Mouse (Mus musculus): ENCODE measurements around the gene Gjd3. TPM values are rescaled to one million over a fixed set of nuclear protein-coding genes. Genes with fewer than 3 reads are reported as not detected.

The Gjd3 gene
- total and polyA plus RNA-seq, 2 experiments from 2014 or later: 4.5 to 5.1 TPM

GRCm38 (mm10) chr11:98953835-98954320, 28.9 kb downstream of the Gjd3 start:
- no peak for ATAC-seq (ENCODE audit: low FRiP score)

GRCm38 (mm10) chr11:98953361-98953760, 29.5 kb downstream of the Gjd3 start:
- Histone ChIP-seq H3K27ac (ENCODE audit: low read depth, low read length) (no peak overlapping the region), H3K27me3 (ENCODE audit: insufficient read depth, low read length) (no peaks in the 10 kb centered on the region), H3K4me3 (ENCODE audit: low read depth, low read length) (no peak overlapping the region), H3K9me3 (ENCODE audit: low read length) (no peaks in the 10 kb centered on the region), H3K4me2 (ENCODE audit: low read depth, low read length, poor library complexity, severe bottlenecking) (no peak overlapping the region), H3K4me1 (ENCODE audit: insufficient read depth, low read length) (peaks cover 11% of the 10 kb centered on the region; the same call in 1 of the 2 replicates), H3K9ac (replicated peaks; ENCODE audit: low read length, poor library complexity, severe bottlenecking) (no peak overlapping the region), H3K36me3 (ENCODE audit: insufficient read depth, low read length) (no peaks in the 10 kb centered on the region)
- ATAC-seq (ENCODE audit: low FRiP score) (no peak), DNase-seq (ENCODE audit: low spot score) (no peak)
- WGBS: 15% methylated on average over 2 of the region's 2 CpGs
- TF ChIP-seq CTCF (IDR thresholded peaks at IDR 0.05): no peak

More at GRCm38 (mm10) chr11:98953835-98954320, 28.9 kb downstream of the Gjd3 start:
- H3K9ac ChIP-seq (replicated peaks; ENCODE audit: low read length, poor library complexity, severe bottlenecking): 0 out of 2 replicates have a peak overlapping the region, but pooled peaks have one; percentile 3
- H3K36me3 ChIP-seq (ENCODE audit: insufficient read depth, low read length): no peaks in the 10 kb centered on the region
- no peak overlapping the region for H3K4me3 ChIP-seq (ENCODE audit: low read depth, low read length)
- 41% methylated on average over 13 of the region's 13 CpGs for WGBS
- no peak for TF ChIP-seq CTCF (IDR thresholded peaks at IDR 0.05)
- no peaks in the 10 kb centered on the region for H3K9me3 ChIP-seq (ENCODE audit: low read length)
- no peak for DNase-seq (ENCODE audit: low spot score)
- peak overlapping the region; percentile 28; the same call in 1 of the 2 replicates for H3K4me2 ChIP-seq (ENCODE audit: low read depth, low read length, poor library complexity, severe bottlenecking)
- peaks cover 11% of the 10 kb centered on the region; the same call in 1 of the 2 replicates for H3K4me1 ChIP-seq (ENCODE audit: insufficient read depth, low read length)
- H3K27me3 ChIP-seq (ENCODE audit: insufficient read depth, low read length): no peaks in the 10 kb centered on the region
- no peak overlapping the region for H3K27ac ChIP-seq (ENCODE audit: low read depth, low read length)

DNA sequence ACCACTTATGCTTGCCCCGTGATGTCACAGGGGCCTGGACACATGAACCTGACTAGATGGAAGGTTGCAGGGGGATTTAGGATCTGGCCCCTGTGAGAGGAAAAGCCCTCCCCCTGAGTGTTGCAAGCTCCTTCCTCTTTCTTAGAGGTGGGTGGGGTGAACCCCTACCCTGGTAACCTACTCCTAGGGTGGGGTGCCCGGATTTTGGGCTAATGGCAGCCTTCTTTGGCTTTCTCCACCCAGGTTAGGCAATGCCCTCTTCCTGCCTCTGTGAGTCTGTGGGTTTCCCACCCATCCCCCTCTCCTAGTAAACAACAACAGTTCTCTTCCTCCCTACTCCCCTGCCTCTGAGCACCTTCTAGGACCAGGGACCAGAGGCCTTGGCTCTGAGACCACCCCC, 30.1 kb downstream of the Gjd3 start:
- H3K27ac ChIP-seq (ENCODE audit: low read depth, low read length): no peak overlapping the region
- ATAC-seq (ENCODE audit: low FRiP score) (no peak), DNase-seq (ENCODE audit: low spot score) (no peak)
- H3K4me3 ChIP-seq (ENCODE audit: low read depth, low read length): no peak overlapping the region
- no peaks in the 10 kb centered on the region for H3K36me3 ChIP-seq (ENCODE audit: insufficient read depth, low read length)
- H3K4me1 ChIP-seq (ENCODE audit: insufficient read depth, low read length): peaks cover 11% of the 10 kb centered on the region; the same call in 1 of the 2 replicates
- H3K4me2 ChIP-seq (ENCODE audit: low read depth, low read length, poor library complexity, severe bottlenecking): no peak overlapping the region
- TF ChIP-seq CTCF (IDR thresholded peaks at IDR 0.05): no peak
- no peaks in the 10 kb centered on the region for H3K9me3 ChIP-seq (ENCODE audit: low read length)
- no peak overlapping the region for H3K9ac ChIP-seq (replicated peaks; ENCODE audit: low read length, poor library complexity, severe bottlenecking)
- no peaks in the 10 kb centered on the region for H3K27me3 ChIP-seq (ENCODE audit: insufficient read depth, low read length)
- WGBS: 75% methylated on average over 2 of the region's 2 CpGs

DNA sequence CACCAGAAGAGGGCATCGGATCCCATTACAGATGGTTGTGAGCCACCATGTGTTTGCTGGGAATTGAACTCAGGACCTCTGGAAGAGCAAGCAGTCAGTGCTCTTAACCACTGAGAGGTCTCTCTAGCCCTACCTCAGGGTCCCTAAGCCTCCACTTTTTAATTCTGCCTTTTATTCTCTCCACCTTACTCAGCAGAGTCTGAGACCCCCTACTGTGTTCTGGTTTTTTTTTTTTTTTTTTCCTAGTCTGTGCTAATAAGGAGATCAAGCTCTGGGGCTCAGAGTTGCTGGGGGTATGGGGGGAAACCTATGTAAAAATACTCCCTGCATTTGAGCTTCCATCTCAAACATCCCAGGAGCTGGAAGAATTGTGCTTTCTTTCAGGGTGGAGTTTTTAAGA, 30.7 kb downstream of the Gjd3 start:
- H3K9me3 ChIP-seq (ENCODE audit: low read length): no peaks in the 10 kb centered on the region
- DNase-seq (ENCODE audit: low spot score) (no peak), ATAC-seq (ENCODE audit: low FRiP score) (no peak)
- no peak overlapping the region for H3K4me2 ChIP-seq (ENCODE audit: low read depth, low read length, poor library complexity, severe bottlenecking)
- no peak overlapping the region for H3K27ac ChIP-seq (ENCODE audit: low read depth, low read length)
- peaks cover 11% of the 10 kb centered on the region; the same call in 1 of the 2 replicates for H3K4me1 ChIP-seq (ENCODE audit: insufficient read depth, low read length)
- H3K36me3 ChIP-seq (ENCODE audit: insufficient read depth, low read length): no peaks in the 10 kb centered on the region
- no peaks in the 10 kb centered on the region for H3K27me3 ChIP-seq (ENCODE audit: insufficient read depth, low read length)
- H3K4me3 ChIP-seq (ENCODE audit: low read depth, low read length): no peak overlapping the region
- no peak overlapping the region for H3K9ac ChIP-seq (replicated peaks; ENCODE audit: low read length, poor library complexity, severe bottlenecking)
- TF ChIP-seq CTCF (IDR thresholded peaks at IDR 0.05): no peak
- WGBS: 80% methylated on average over 1 of the region's 1 CpGs

DNA sequence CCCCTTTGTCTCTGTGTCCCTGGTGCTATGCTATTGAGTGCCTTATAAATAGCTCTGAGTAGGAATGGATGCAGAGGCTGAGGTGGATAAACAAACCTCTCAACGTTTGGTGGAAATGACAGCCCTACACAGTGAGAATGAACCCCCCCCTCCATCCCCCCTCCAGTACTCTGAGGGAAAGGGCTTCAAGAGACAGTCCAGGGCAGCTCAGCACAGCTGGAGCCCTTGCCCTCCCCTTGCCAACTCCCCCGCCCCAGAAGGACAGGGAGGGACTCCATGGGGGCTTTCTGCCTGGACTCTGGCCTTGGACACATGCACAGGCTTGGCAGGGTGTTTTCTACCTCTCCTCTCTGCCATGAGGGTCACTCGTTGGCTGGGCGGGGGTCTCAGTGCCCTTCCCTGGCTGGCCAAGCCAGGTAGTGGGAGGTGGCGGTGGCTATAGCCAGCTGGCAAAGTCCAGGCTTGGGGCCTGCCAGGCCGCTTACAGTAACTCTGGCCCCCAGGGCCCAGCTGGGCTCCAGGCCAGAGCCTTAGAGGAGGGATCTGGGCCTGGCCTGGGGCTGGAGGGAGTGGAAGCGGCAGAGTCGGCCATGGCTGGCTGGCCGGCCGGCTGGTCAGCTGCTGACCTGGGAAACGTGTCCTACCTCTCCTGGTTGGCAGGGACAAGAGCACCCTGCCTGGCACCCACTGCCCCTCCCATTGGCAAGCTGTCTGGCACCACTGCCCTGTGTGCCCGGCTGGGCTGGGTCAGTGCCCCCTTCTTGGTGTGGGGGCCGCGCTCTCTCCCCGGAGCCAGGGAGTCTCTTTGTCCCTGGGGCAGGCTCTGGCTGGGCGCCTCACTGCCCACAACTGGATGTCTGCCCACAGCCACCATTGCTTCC, 31.6 kb downstream of the Gjd3 start:
- H3K9ac ChIP-seq (replicated peaks; ENCODE audit: low read length, poor library complexity, severe bottlenecking): no peak overlapping the region
- DNase-seq (ENCODE audit: low spot score): peak; percentile 93
- peak; percentile 76 for ATAC-seq (ENCODE audit: low FRiP score)

GRCm38 (mm10) chr11:98950484-98950883, 32.3 kb downstream of the Gjd3 start:
- Histone ChIP-seq H3K9ac (replicated peaks; ENCODE audit: low read length, poor library complexity, severe bottlenecking) (no peak overlapping the region), H3K27me3 (ENCODE audit: insufficient read depth, low read length) (no peaks in the 10 kb centered on the region), H3K9me3 (ENCODE audit: low read length) (no peaks in the 10 kb centered on the region), H3K27ac (ENCODE audit: low read depth, low read length) (no peak overlapping the region), H3K4me2 (ENCODE audit: low read depth, low read length, poor library complexity, severe bottlenecking) (no peak overlapping the region), H3K4me1 (ENCODE audit: insufficient read depth, low read length) (peaks cover 11% of the 10 kb centered on the region; the same call in 1 of the 2 replicates), H3K4me3 (ENCODE audit: low read depth, low read length) (no peak overlapping the region), H3K36me3 (ENCODE audit: insufficient read depth, low read length) (no peaks in the 10 kb centered on the region)
- 88% methylated on average over 9 of the region's 9 CpGs for WGBS
- DNase-seq (ENCODE audit: low spot score): no peak
- no peak for TF ChIP-seq CTCF (IDR thresholded peaks at IDR 0.05)
- no peak for ATAC-seq (ENCODE audit: low FRiP score)

More for the DNA sequence above, 31.6 kb downstream of the Gjd3 start:
- Histone ChIP-seq H3K36me3 (ENCODE audit: insufficient read depth, low read length) (no peaks in the 10 kb centered on the region), H3K9me3 (ENCODE audit: low read length) (no peaks in the 10 kb centered on the region), H3K27ac (ENCODE audit: low read depth, low read length) (peak overlapping the region; percentile 18; the same call in 1 of the 2 replicates), H3K4me1 (ENCODE audit: insufficient read depth, low read length) (peaks cover 11% of the 10 kb centered on the region; the same call in 1 of the 2 replicates), H3K4me2 (ENCODE audit: low read depth, low read length, poor library complexity, severe bottlenecking) (no peak overlapping the region), H3K27me3 (ENCODE audit: insufficient read depth, low read length) (no peaks in the 10 kb centered on the region), H3K4me3 (ENCODE audit: low read depth, low read length) (no peak overlapping the region)
- 54% methylated on average over 15 of the region's 16 CpGs for WGBS
- TF ChIP-seq CTCF (IDR thresholded peaks at IDR 0.05): no peak

Measured in midbrain, postnatal 0 days (tissue).